Mouse (Mus musculus) B cell, adult (primary cell): ENCODE results near the gene Rpl22. TPM values are rescaled to one million over a fixed set of nuclear protein-coding genes. Genes with fewer than 3 reads are reported as not detected.

ENCODE experiments used
- total RNA-seq: library from RNA; stranded (reverse); gene quantifications from 4 replicates; pipeline ENCODE4 v1.2.4, GENCODE M21; 2023; ENCODE audit not compliant: inconsistent age

Rpl22 gene
- total RNA-seq, result 839 to 935 TPM (median 860 TPM) in 4 replicates

DNA sequence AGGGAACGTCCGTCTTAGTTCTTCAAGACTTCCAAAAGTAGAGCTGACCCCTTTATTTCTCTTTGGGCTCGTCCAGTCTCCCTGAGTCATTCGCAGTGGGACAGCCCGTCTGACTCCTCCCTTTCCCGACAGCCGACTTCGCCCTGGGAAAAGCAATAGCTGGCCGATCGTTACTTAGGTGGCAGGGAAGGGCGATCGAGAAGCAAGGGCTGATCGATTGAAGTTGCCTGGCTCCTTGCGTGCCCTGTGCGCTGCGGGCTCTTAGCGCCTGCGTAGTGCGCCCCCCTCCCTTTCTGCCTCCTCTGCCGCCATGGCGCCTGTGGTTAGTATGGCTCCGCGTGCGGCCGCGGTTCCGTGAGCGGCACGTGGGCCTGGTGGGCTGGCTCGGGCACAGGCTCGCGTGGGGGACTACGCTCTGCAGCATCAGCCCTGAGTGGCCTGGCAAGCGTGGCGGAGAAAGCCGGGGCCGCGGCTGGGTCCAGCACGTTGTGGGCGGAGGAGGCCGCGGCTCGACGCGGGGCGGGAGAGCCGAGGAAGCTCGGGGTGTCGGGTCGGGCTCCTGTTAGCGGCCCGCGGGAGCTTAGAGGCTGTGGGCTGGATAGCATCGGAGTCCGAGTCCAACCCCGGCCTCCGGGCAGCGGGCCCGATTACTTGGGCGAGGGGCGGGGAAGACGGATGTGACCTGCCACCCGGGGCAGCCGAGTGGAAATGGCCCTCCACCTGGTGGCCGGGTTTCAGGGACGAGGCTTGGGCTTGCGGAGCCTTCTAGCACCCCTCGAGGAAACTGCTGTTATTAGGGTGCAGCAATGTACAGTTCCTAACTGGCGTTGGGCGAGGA is at the start of gene Rpl22:
Gene Rpl22, plus strand, starts transcription at position 169 of the 838 bp plus-strand sequence.

DNA sequence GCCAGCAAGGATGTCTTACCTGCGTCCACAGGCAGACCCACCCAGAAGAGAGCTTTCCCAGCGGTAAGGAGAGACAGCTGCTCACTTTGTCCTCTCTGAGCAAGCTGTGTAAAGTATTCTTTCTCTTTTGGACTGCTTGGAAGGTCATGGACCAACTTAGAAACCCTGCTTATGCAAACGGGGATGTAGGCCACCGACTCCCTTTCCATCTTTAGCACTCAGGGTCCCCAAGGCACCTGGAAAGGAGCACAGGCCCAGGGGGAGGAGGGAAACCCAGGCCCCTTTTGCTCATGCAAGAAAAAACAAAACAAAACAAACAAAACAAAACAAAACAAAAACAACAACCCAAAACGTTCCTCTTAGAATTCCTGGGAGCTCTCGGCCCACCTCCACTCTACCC is 34.0 kb upstream of the Rpl22 start, which contains the start of gene Hes3:
Gene Hes3, minus strand, starts transcription at position 101 of the 400 bp plus-strand sequence.

DNA sequence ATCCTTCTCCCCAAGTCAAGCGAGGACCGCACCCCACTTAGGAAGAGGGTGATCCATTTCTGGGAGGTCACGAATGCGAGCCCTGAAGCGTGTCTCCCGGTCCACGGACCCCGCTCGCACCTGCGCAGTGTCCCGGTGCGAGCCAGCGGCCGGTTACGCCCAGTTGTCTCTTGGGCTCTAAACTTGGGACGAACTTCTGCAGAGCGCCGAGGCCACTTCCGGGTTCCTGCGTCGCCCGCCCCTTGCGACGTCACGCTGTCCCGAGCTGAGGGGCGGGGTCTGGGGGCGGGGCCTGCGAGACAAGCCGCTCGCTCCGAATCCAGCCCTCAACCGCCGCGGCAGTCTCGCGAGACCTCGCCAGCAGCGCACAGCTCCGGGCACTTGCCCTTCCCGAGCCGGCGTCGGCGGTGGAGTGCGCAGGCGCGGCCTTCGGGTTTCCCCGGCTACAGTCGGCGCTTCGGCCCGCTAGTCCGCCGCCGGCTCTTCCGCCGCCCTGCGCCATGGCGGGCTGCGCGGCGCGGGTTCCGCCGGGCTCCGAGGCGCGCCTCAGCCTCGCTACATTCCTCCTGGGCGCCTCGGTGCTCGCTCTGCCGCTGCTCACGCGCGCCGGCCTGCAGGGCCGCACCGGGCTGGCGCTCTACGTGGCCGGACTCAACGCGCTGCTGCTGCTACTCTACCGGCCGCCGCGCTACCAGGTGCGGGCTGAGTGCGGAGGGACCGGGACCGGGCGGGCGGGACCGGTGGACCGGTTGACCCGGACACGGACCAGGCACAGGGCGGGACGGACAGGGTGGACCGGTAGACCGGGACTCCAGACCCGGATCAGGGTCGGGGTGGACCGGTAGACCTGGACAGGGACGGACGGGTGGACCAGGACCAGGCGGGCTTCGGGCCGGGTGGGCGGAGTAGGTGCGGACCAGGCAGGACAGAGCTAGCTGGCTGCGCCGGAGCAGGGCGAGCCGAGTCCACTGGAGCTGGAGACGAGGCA is 28.4 kb upstream of the Rpl22 start, which contains the start of gene Icmt:
Gene Icmt, plus strand, starts transcription at position 354 of the 988 bp plus-strand sequence.

DNA sequence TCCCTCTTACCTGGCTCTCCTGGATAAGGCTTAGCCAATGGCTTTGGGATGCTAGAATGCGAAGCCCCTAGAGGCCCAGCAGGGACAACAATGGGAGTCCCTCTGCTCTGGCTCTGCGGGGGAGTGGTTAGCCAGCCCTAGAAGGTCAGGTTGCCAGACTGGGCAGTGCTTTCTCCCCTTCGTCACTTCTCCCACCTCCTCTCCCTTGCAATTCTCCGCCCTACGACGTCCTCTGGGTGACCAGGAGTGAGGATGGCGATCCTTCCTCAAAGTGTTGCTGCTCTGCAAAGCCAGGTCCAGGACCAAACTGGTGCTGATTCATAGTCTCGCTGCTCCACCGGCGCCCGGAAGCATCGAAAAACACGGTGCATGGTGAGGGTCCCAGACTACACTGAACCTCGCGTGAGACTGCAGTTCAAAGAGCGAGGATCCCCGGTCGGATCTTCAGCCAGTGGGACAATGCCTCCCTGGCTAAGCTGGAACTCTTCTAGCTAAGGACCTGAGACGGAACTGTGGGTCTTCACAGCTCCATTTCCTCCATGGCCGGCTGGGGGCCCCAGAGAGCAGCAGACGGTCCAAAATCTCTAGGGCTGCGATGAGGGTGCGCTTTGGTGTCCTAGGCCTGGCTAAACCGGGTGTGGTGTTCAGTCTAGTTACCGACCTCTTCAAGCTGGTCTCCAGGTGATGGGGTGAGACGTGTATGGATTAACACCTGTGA is 6.9 kb upstream of the Rpl22 start, which contains the start of gene Rnf207:
Gene Rnf207, minus strand, starts transcription at position 477 of the 718 bp plus-strand sequence.

DNA sequence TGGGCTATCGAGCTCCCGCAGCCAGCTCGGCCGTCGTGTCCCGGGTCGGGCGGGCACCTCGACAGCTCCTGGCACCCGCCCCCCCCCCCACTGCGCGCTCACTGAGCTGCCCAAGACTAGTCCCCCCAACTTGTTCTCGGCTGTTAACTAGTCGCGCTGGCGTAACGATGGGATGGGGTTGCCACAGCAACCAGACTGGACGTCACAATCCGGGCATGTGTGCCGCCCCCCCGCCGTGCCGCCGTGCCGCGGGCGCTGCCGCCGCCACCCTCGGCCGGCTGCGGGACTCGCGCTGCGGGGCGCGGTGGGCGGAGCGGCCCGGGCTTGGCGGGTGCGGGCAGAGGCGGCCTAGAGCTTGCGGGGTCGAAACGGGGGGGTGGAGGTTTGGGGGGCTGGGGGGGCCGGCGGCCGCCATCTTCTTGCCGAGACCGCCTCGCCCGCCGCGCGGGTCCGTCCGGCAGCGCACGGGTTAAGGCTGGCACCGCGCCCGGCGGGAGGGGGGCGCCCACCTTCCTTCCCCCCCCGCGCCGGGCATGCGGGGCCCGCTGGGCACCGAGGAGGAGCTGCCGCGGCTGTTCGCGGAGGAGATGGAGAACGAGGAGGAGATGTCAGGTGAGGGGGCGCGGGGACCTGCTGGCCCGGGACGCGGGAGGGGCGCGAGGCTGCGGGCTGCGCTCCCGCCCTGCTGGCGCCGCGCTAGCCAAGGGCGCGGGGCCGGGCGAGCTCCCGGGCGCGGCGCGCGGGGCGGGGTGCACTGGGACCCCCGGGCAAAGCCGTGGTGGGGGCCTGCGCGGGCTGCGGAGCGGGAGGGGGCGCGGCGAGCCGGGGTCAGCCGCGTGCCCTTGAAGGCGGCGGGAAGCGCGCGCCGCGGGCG is 13.1 kb downstream of the Rpl22 start, which contains the start of gene Chd5:
Gene Chd5, plus strand, starts transcription at position 233 of the 874 bp plus-strand sequence.

Other genes with a start within 250 kb of the Rpl22 start
- gene Tnfrsf25, start 209.8 kb upstream of the Rpl22 start, total RNA-seq, result not detected in 4 replicates
- 0.99 to 1.7 TPM (median 1.0 TPM) in 4 replicates for gene Espn, start 173.4 kb upstream of the Rpl22 start, total RNA-seq
- gene Hes2, start 166.9 kb upstream of the Rpl22 start, total RNA-seq, result not detected in 4 replicates
- 3.3 to 7.2 TPM (median 5.1 TPM) in 4 replicates for gene Acot7, start 147.6 kb upstream of the Rpl22 start, total RNA-seq
- gene Gpr153, start 51.5 kb upstream of the Rpl22 start, total RNA-seq, result 0.13 to 0.18 TPM in 2 of 4 replicates, not detected in the others
- not detected in 4 replicates for gene Hes3, start 34.1 kb upstream of the Rpl22 start, total RNA-seq
- 24.4 to 32.0 TPM (median 29.6 TPM) in 4 replicates for gene Icmt, start 28.5 kb upstream of the Rpl22 start, total RNA-seq
- gene Rnf207, start 6.7 kb upstream of the Rpl22 start, total RNA-seq, result not detected in 4 replicates
- 0.06 to 0.13 TPM (median 0.08 TPM) in 4 replicates for gene Chd5, start 12.9 kb downstream of the Rpl22 start, total RNA-seq
- 3.7 to 6.7 TPM (median 4.1 TPM) in 4 replicates for gene Nphp4, start 151.0 kb downstream of the Rpl22 start, total RNA-seq
- gene Kcnab2, start 152.1 kb downstream of the Rpl22 start, total RNA-seq, result 75.3 to 89.3 TPM (median 81.3 TPM) in 4 replicates